Mouse (Mus musculus) NIH3T3 (cell line): ENCODE data around the gene Usp4.
A peak's percentile ranks its signal among the peaks of the same experiment; 100 is the strongest.
"Not testable (repeated sequence)": the region's sequence is repeated elsewhere in the genome, so short reads cannot be mapped to it uniquely, and the experiment has no call there.

Experiments used
- DNase-seq: peaks from one replicate; pipeline ENCODE4 v3.0.0-alpha.2; 2012; ENCODE audit warnings: low read depth

Gene Usp4

DNA sequence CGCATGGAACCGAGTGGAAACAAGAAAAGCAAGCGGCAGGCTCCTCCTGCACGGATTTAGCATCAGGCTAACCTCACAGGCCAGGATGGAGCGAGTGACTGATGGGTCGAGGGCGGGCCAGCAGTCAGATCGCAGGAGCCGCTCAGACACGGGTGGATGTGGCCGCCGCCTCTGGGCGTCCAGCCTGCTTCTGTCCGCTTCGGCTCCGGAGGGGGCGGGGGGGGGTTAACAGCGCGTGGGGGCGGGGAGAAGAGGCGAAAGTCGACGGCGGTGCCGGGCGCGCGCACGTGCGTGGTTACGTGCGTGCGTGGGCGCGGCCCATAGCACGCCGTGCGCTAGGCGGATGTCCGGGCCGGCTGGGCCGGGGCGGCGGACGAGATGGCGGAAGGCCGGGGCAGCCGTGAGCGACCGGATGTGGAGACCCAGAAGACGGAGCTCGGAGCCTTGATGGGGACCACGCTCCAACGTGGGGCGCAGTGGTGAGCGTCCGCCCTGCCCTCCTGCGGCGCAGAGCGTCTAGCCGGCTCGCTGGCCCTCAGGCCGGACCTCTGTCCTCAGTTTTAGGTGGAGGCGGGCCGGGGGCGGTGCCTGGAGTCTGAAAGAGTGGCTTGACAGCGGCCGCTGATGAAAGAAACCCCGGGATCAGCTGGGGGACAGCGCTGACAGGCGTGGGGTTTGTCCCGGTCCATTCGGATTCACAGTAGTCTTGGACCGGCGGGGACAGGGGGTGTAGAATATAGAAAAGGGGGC, at the start of gene Usp4:
Usp4 (plus strand) TSS at position 314 of the 750 bp plus-strand sequence.
- DNase-seq, result peak; percentile 95

GRCm38 (mm10) chr9:108301853-108302252, 45.8 kb upstream of the Usp4 start:
- DNase-seq, result no peak

DNA sequence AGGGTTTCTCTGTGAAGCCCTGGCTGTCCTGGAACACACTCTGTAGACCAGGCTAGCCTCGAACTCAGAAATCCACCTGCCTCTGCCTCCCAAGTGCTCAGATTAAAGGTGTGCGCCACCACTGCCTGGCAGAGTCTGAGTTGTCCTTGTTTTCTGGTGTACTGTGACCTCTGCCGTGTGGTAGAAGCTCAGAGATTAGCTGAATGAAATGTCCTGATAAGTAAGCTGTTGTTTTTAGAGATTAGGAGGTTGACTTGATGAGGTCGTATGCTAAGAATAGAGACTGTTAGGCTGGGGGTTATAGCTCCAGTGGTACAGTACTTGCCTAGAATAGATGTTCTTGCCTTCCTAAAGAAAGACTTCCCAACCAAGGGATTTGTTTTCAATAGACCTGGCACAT, 42.9 kb upstream of the Usp4 start:
- no peak for DNase-seq

- DNase-seq, result peak; percentile 16
Measured at GRCm38 (mm10) chr9:108305170-108305569, 42.5 kb upstream of the Usp4 start.

DNA sequence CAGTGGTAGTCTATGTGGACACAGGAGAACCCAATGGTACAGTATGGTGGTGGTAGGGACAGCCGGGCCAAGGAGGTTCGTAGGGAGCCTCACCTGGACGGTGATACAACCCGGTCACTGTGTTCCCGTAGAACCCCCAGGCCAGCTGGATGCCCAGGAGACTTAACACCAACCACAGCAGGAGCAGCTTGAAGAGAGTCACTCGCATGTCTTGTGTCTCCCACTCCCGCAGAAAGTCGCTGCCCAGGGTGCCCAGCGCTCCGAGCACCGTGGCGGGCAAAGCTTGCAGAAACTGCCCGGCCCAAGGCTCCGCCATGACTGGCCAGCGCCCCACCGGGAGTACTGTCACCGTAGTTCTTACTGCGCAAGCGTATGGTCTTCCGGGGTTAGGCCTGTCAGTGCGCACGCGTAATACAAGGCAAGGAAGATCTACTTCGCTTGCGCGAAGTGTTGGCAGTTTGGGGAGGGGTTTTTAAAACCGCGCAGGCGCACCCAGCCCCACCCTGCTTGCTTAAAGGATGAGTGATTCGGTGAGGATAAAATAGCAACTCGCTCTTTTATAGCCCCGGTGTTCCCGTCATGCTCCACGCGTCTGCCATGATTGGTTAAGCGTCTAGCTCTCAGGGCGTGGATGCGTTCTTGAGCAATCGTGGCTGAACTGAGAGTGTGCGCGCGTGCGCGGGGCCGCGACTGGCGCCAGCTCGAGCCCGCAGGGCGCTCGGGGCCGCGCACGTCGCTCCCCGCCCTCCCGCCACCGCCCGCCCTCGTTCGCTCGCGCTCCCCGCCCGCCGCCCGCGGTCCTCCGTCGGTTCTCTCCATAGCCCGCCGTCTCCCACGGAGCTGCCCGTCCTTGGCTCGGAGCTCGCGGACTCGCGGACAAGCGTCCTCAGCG, 41.8 kb upstream of the Usp4 start, which contains the start of the genes Rhoa and Tcta:
Rhoa (plus strand) TSS at position 501 of the 892 bp plus-strand sequence.
Tcta (minus strand) TSS at position 532 of the 892 bp plus-strand sequence.
- DNase-seq, result peak; percentile 98

DNA sequence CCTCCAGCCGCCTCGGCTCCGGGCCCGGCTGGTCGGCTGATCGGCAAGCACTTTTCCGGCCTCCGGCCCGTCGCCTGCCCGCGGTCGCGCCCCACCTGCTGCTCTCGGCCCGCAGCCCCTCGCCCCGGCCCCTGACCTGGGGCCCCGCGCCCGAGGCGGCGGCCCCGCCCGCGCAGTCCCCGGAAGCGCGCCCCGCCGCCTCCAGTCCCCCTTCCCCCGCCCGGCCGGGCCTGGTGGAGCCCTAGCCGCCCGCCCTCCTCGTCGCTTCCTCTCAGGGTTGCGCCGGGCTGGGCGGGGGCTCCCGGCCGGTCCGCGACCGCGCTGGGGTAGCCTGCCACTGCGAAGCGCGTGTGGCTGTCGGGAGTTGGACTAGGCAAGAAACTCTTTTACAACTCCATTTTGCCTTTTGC, 41.1 kb upstream of the Usp4 start:
- DNase-seq, result peak; percentile 79

DNA sequence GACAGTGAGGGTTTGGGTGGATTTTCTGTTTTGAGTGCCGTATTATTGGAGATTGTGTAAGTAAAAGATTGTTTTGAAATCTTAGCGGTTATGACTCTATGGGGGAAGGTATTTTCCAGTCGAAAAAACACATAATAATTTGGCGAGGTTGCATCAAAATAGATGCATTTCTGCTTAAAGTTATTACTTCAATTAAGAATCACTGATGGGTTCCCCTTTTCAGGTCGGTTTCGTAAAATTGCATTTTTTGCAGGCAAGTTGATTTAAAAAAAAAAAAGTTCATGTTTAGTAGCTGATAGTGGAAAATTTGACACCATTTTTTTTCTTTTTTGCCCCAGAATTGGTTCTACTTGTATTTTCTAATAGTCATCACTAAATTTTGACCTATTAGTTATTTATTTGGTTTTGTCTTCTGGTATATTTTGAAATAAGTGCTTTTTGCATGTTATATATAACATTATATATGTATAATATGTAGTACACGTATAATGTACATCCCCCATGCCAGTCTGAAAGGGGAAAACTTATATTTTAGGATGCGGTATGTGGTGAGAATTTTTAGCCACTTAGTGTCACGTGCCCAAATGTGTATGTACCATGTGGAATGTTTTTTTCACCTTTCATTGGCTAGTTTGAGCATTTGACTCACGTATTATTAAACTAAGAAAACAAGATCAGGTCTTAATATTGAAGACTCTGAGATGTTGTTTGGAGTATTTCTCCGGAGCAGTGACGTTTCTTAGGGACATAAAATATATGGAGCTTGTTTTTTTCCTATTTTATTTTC, 40.4 kb upstream of the Usp4 start:
- DNase-seq, result peak; percentile 11

DNA sequence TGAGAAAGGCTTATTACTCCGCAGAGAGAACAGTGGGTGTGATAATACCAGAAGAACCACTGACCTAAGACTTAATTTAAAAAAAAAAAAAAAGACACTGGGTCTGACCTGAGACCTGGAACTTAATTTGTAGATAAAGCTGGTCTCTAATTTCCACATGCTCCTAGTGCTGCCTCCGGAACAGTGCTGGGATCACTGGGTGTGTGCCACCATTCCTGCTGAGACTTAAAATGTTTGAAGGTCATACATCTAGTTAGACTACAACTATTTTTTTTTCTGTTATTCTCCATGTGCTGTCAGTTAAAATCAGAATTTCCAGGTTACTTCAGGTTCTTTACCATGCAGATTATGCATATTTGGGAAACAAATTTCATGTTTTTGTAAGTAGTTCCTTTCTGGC, 39.5 kb upstream of the Usp4 start:
- no peak for DNase-seq

DNA sequence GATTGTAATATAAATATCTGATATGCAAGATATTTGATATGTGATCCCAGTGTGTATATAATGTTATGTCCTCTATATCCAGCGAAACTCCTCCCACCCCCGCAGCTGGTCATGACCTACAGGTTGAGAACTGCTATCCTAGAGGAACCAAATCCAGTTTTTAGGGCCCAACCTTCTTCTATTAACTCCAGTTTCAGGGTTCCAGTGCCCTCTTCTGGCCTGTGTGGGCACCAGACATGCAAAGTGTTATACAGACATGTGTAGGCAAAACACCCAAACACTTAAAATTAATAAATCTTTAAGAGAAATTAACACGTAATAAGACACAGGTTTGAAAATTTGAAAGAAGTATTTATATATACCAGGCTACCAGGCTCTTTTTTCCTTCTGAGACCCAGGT, 30.1 kb upstream of the Usp4 start:
- DNase-seq, result peak; percentile 20

DNA sequence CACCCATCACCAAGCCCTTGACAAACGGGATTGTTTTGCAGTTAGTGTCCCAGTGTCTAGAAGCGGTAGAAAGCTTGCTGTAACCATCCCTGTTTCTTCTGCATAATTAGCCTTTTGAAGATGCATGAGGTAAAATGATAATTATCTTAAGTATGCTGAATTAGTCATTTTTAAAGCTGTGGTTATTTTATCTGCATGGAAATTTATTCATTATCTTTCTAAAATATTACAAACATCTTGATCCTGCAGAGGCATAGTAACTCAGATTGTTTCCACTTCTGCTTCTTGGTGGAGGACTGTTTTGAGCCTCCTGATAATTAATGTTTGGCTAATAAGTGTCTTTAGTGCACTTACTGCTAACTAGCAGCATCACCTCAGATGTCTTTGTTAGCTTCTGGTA, 29.2 kb upstream of the Usp4 start:
- no peak for DNase-seq

GRCm38 (mm10) chr9:108322054-108322453, 25.6 kb upstream of the Usp4 start:
- DNase-seq, result not testable (repeated sequence)

GRCm38 (mm10) chr9:108324784-108325183, 22.9 kb upstream of the Usp4 start:
- DNase-seq, result no peak

DNA sequence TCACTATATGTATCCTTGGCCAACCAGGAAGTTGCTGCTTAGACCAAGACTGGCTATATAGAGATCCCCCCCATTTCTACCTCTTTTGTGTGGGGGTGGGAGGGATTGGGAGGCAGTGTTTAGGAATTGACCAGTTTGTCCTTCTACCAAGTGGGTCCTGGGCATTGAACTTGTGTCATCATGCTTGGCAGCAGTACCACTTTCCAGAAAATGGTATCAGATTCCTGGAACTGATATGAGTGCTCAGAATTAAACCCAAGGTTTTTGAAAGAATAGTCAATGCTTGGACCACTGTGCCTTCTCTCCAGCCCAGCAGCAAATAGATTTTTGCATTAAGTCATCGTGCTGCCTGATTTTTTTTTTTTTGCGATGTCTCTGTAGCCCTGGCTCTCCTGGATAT, 21.8 kb upstream of the Usp4 start:
- no peak for DNase-seq

DNA sequence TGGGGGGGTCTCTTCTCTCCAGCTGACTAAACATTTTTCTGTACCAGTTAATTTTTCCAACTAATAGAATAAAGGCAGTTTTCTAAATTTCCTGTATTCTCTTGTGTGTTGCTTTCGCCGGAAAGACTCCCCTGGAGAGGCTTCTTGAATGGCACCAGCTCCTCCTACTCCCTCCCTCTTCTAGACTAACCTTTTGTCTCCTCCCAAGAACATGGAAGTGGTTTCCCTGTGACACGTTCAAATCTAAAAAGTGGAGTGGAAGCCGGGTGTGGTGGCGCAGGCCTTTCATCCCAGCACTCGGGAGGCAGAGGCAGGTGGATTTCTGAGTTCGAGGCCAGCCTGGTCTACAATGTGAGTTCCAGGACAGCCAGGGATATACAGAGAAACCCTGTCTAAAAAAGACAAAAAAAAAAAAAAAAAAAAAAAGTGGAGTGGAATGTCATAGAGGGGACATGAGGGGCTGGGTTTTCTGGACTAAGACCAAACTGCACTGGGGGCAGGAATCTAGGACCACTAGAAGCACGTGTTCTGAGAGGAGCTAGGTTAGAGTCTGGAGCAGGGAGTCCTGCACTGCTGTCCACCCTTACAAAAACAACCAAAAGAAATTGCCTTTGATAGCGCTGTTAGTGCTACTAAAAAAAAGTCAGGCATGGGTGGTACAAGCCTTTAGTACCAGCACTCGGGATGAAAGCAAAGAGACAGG, 9.7 kb upstream of the Usp4 start:
- no peak for DNase-seq

- no peak for DNase-seq
Measured at GRCm38 (mm10) chr9:108338551-108338885, 9.1 kb upstream of the Usp4 start.

DNA sequence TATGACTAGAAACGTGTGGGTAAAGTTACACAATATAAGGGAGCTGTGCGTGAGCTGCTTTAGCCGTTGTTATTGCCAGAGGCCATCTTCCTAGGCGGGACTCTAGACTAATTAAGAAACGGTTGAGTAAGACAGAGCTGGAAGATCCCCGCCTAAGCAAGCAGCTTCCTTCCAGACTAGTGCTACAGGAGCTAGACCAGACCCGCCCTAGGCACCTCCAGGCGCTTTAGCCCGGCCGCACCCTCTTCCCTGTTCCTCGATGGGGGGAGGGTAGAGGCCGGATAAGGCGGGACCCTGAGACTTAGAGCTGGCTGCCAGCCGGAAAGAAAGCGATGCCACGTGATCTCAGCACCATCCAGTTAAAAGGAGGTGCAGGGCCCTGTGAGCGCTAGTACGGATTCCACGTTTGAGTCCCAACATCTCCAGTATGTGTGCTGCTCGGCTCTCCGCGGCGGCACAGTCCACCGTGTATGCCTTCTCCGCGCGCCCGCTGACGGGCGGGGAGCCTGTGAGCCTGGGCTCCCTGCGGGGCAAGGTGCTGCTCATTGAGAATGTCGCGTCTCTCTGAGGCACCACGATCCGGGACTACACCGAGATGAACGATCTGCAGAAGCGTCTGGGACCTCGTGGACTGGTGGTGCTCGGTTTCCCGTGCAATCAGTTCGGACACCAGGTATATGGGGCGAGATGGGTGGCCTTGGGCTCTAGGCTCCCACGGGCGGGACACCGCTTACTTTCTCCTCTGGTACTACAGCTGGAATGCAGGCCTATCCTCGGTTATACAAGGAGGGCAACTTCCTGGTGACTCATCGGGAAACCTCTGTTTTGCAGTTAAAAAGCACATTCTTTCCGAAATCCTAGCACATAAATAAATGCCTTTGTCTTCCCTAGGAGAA, 8.5 kb upstream of the Usp4 start, which contains the start of gene Gpx1:
Gpx1 (plus strand) TSS at position 18 of the 896 bp plus-strand sequence.
- peak; percentile 96 for DNase-seq

- peak; percentile 47 for DNase-seq
Measured at GRCm38 (mm10) chr9:108339886-108340257, 7.8 kb upstream of the Usp4 start.

DNA sequence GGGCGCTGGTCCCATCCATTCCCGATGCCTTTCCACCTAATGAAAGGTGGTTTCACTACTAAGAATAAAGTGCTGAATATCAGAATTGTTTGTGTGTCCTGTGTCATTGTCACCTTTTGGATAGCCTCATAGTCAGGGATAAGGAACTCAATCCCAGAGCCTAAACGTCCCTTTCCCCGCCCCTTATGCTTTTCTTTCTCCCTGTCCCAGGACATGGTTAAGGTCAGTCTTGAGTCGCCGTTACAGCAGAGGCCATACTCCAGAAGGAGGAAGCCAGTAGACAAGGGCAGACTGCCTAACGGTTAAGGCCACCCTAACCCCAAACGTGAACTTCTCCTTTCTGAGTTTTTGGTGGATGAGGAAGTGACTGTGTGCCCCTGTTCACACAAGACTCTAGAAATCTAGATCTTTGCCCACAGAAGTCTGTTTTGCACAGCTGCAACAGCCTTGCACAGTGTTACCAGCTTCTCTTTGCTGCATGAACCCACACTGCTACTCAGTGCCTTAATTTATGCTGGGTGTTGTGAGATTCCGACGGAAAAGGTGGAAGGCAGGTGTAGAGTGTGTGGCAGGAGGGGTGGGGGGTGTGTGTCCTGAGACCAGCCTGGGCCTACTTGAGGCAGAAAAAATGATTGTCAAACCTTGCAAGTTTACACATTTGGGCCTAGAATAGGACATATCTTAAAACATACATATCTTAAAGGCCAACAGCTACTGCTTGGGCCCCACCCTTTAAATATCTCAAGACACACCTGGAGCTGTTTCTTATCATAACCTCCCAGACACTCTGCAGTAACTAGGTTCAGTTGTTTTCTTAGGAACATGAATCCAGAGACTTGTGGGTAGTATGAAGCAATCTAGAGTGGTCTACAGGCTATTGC, 7.2 kb upstream of the Usp4 start:
- peak; percentile 10 for DNase-seq

- no peak for DNase-seq
Measured at GRCm38 (mm10) chr9:108341139-108341475, 6.5 kb upstream of the Usp4 start.

DNA sequence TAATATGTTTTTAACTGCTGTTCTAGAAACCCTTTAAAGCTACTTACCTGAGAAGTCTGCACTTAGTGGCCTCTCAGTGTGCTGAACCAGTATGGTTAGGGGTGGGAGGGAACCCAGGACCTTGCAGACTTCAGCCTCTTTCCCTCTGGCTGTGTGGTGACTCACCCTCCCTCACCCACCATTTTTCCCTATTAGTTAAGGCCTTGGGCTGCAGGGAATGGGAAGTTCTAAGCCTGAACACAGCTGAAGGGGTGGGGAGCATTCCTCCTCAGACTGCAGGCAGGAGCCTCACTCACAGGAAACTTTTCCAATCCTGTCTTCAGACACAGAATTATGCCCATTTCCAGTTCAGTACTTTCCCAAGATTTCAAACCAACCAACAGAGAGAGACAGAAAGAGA, 5.9 kb upstream of the Usp4 start:
- DNase-seq, result peak; percentile 74
